Mouse (Mus musculus) ZHBTc4 (cell line): ENCODE measurements at regions not wholly inside any gene's neighbourhood (a gene's known extent, or its start where the extent isn't known, plus 50 kb on each side); places are given as distances from the start of the nearest gene placed in this dataset.

ENCODE experiments used
- DNase-seq: peaks from one replicate; pipeline ENCODE4 v3.0.0-alpha.2; 2011; ENCODE audit warnings: low read depth, low spot score

DNA sequence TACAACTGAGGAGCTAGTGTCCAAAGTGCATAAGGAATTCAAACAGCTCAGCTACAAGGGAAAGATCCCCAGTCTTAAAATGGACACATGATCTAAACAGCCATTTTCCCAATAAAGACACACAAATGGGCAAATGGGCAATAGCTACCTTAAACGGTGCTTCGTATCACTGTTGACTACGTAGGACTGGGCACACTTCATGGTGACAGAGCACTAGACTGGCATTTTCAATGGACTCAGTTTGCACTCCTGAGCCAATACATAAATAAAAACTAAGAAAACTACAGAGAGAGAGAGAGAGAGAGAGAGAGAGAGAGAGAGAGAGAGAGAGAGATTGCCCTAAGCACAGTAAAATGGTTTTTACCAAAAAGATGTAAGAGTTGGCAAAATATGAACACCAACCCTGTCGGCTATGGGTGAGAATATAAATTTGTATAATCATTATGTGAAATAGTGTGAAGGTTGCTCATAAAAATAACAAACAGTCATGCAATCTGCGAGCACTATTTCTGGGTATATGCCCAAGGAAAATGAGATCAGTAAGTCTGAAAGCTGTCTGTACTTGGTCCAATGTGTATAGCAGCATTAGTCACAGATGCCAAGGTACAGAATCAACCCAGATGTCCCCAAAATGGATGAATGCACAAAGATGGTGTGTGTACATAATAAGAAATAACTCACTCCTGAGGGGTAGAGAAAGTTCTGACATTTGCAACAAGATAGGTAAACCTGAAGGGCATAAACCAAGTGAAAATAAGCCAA, 312.9 kb upstream of the Clec14a start:
- no peak for DNase-seq

DNA sequence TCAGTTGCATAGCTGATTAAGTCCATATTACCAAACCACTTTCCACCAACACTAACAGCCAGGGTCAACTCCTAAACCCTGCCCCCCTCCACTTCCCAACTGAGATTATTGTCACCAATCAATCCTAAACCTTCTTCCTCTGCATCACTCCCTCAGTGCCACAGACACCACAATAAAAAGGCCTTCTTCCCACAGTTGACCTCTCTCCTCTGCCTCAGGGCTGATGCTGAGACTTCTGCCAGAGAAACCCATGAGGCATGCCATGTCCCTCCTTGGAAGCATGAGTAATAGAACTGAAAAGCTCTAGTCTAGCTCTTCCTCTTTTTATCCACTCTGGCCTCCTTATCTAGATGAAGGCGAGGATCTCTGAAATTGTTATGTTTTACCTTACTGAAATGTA, 300.0 kb upstream of the Clec14a start:
- DNase-seq, result no peak

DNA sequence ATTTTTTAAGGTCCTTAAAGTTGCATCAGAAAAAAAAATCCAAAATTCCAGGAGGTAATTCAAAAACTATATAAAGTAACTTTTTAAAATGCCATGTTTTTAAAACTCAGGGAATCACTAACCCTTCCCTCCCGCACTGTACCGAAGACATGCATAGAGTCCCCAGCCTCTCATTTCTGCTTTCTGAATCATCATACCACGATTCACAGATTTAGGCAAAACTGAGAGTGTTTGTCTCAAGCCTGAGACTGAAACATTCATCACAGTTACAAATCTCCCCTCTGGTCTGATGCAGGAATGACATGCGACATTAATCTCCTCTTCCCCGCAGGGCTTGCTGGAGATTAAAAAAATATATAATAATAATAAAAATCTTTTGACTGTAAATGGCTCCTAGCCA, 291.8 kb upstream of the Clec14a start:
- DNase-seq, result no peak

DNA sequence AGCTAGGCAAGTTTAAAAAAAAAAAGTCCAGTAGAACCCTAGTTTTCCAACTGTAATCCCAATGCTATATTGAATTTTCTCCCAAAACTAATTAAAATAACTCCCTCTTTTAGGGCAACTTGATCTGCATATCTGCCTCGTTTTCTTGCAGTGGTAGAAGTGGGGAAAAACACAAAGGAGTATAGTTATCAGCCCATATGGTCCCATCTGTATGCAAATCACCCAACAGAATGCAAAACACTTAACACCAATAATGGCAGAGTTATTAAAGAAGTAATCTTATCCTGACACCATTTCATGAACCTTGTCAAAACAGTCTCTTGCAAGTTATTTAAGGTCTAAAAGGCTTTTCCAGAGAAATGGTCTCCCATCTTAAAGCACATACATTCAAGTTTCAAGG, 290.7 kb upstream of the Clec14a start:
- no peak for DNase-seq

DNA sequence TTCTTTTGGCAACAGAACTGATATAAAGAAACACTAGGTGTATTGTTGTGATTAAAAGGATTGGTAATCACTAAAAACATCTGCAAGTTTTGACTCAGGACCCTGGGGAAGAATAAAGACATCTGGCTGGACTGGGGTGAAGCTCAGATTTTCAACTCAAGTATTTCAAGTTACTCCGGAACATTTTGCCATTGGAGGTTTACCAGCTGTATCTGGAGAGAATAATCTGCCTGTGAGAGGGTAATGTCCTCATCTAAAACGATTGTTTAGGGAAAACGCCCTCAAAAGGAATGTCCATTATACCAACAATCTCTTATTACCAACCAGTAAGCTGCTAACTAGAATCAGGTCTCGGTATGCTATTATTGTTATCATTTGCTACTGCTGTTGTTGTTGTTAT, 288.2 kb upstream of the Clec14a start:
- peak; percentile 17 for DNase-seq

DNA sequence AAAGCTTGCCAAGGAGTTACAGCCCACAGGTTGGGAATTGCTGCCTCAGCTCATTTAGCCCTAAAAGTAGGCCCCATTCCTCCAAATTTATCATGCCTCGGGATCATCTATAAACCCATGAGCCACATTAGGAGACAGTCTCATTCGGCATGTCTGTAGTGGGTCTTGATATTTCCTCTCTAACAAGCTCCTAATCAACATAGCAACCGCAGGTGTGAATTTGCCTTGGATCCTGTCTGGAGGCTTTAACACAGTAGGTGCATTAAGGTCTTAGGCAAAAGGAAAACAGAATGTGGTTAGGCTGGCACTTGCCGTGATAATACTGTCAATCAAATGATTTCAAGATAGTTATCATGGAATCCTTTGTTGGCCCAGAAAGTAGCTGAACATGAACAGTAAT, 287.7 kb upstream of the Clec14a start:
- no peak for DNase-seq

DNA sequence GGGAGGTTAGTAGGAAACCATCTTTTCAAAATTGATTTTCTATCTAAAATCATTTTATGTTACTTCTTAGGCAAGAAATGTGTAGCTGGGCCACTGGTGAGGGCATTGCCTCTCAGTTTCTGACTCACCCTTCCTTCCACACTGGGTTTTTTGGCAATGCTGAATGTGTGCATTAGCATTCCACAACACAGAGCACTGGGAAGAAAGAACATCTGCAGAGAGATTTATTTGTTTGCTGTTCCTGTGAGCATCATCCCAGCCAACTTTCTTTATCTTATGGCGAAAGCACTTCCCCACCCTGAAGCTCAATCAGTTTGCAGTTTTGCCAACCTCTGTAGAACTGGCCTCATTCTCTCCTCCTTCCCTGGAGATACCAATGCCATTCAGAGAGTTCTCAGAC, 287.0 kb upstream of the Clec14a start:
- no peak for DNase-seq

DNA sequence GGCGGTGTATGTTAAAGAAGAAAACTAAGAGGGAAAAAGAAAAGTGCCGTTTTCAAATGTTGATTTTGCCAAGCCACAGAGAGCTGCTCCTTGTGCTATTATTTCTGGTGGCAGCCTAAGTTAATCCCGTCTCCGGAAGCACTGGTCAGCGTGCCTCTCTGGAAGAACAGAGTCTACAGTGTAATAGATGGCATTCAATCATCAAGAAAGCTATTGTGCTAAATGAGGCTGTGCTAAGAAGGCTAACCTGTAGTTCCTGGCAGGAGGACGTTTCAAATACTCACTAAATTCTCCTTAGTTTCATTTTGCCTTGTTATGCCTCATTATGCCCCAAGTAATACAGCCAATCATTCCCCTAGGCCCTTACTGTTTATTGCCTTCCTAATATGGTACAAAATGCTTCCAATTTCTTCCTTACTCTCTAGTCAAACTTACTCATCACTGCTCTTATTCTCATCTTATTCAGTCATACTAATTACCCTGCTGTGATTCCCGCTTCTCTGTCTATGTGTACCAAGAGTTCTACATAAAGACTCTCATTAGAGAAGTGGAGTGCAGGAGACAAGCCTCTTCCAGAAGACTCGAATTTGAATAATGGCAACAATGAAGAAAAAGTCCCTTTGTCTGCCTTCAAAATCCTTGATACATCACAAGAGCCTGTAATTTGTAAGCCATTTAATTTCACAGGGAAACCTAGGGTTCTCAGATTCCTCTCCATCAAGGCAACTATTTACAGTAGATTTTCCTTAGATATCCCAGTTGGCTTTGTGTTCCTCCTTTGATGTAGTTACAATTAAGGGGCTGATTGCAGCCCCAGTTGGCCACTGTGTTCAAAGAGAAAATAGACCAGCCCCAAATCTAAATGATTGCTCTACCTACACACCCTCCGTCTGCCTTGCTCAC, 282.0 kb upstream of the Clec14a start:
- peak; percentile 74 for DNase-seq

DNA sequence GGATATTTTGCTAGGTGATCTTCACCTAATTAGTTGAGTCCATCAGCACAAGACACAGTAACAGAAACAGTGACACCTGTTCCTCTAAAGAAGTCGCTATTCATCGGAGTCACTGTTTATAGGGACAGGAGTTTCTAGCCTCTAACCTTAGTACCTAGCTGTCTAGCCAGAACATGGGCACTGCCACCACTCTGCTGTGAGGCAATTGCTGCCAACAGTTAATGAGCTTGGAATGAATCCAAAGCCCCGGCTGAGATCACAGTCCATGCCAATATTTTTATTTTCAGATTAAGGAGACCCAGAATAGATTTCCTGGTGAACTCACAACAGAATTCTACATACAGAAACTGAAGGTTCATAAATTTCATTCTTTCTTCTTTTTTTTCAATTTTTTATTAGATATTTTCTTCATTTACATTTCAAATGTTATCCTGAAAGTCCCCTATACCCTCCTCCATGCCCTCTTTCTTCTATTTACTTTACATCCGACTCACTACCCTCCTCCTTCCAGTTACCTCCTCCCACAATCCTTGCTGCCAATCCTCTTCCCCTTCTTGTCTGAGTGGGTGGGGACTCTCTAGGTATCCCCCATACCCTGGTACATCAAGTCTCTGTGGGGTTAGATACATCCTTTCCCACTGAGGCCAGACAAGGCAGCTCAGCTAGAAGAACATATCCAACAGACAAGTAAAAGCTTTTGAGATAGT, 276.9 kb upstream of the Clec14a start:
- DNase-seq, result no peak

DNA sequence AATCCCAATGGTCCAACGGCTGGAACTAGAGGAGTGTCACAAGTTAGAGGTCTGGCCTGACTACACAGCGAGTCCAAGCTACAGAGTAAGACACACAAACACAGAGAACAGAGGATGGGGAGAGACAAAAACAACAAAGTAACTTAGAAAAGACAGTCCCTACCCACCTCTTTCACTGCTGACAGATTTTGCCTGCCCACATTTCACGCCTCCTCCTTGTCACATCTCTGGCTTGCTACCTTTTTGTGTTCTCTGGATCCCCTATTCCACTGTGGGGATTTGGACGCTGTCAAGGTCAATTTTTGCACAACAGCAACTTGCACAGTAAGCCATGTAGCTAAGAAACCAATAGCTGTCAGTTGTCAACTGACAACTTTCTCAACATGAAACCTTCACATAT, 275.8 kb upstream of the Clec14a start:
- no peak for DNase-seq

DNA sequence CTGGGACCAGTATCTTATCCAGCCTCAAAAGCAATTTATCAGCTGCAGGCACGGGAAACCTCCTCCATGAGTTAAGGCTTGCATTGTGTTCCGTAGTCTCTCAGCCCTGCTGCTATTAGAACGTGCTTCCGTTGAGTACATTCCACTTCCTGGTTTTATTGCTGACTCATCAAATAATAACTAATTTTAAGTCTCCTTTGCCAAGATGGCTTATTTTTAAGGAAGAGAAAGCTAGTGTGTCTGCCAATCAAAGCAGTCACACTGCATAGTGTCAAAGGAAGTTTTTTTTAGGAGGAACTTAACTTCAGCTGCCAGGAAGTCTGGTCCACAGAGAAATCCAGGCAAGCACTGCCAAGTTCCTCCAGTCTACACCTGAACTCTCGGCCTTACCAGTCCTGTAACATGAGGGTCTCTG, 269.2 kb upstream of the Clec14a start:
- no peak for DNase-seq

DNA sequence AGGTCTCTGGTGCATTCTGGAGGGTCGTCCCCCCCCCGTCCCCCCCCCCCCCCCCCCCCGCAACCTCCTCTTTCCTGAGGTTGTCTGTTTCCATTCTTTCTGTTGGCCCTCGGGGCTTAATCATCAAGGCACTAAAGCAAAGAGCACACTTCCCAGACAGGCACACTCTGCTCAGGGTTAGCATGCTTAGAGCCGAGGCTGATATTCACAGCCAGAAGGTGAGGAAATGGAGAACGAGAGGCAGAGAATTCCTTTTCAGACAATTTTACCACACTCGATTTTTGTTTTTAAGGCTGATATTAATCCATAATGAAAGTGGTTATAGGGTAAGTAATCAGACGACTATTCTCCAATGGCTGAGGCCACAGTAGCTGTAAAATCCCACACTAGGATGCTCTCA, 268.7 kb upstream of the Clec14a start:
- DNase-seq, result no peak

DNA sequence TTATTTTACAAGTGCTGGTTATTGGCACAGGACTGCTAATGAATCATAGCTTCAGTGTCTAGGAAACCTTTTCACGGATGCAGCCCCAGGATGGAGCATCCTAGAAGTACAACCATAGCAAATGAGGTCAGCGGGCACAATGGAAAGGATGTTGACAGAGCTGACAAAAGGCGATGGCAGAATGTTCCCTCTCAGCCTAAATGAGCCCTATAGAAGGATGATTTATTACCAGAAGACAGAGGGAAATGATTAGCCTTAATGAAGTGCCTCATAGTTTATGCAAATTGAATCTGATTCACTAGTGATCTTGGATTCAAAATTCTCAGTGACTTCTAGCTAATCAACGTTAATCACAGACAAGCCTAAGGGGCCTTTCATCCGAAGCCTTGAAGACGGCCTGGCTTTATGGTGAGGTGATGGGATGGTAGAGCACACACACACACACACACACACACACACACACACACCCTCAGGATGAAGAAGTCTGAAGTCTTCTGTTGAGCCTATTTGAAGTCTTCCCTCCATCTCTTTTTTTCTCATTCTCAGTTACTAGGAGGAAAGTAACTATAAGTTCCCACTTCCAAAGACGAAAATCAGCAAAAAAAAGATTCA, 267.4 kb upstream of the Clec14a start:
- DNase-seq, result no peak

DNA sequence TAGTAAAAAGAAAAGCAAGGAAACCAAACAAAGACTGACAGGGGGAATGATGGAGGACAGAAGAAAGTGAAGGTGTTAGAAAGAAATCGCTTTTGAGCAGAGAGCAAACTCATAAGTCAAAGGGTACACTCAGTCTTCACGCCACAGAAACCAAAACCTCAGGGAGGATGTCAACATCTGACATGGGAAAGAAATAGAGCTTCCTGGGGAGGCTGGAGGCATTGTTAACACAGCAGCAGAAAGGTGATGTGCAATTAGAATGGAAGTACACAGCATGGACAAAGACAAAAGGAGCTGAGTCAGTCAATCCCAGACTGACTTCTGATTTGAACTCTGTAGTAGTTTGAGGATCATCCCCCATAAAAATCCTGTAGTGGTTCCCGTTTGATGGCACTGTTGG, 261.2 kb upstream of the Clec14a start:
- DNase-seq, result no peak

DNA sequence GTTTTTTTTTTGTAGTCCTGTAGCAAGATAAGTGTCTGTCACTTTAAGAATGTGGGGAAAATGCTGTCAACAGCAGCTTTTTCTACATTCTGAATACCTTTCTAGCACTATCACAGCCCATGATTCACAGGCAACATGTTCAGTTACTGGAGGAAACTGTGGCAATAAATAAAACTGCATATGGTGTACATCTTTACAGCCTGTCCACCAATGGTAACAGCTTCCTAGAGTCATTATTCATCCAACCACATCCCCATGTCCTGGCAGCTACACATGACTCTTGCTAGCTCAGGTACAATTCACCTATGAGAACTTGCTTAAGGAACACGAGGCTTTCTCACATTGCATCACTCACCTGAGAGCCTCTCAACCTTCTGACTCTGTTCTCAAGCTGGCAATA, 247.7 kb upstream of the Clec14a start:
- DNase-seq, result no peak

DNA sequence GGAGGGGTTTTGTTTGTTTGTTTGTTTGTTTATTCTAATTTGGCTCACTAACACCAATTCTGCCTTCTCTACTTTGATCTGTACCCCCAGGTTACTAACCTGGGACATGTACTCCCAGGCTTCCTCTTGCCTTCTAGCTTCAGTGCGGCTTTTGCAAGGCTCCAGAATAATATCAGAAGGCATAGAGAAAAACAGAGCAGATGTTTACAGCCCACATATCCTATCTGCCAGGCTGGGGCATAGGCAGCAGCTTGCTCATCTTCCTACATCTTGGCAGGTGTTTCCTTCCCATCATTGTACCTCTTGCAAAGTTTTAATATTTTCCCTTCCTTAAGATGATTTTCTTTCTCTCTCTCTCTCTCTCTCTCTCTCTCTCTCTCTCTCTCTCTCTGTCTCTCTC, 244.9 kb upstream of the Clec14a start:
- no peak for DNase-seq

DNA sequence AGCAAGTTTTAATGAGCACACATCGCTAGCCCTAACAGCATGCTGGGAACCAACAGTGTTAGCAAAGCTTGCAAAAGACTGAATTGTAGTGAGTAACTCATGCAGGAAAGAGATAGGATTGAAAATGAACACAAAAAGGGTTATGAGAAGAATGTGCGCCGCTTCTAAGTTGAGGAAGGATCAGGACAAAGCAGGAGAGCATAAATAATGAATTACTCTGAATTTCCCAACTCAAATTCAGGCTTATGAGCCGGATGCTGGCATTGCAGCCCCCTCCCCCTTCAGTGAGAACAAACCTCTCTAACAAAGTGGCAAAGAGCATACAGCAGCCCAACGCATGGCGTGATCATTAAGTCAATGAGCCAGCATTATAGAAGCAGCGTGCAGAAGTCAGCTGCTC, 243.6 kb upstream of the Clec14a start:
- no peak for DNase-seq

DNA sequence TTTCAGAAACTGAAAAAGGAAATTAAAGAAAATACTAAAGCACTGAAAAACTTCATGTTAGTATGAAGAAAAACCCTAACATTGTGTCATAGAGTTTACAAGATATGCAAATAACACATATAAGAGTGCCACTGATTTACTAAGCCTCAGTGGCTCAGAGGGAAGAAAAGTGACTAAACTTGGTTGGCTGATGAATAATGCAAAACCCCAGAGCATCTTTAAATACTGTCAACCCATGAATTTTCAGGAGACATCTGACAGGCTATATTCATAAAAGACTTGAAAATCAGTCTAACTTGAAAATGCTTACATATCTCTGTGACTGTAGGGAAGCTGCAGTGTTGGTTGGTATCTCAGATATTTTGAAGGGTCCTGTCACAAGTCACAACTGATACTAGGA, 235.2 kb upstream of the Clec14a start:
- DNase-seq, result no peak

DNA sequence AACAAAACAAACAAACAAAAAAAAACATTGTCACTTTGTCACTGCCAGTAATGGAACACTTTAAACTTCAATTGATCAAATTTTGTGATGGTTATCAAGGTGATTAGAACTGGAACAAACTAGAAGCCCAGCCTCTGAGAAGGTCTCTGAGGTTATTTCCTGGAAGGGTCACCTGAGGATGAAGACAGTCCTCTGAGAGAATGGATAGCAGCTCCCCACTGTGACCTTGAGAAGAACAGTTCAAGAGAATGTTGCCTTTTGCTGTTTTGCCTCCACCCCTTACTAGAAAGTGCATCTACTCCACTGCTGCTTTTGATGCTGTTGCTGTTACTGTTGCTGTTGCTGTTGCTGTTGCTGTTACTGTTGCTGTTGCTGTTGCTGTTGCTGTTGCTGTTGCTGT, 205.1 kb upstream of the Clec14a start:
- peak; percentile 67 for DNase-seq

DNA sequence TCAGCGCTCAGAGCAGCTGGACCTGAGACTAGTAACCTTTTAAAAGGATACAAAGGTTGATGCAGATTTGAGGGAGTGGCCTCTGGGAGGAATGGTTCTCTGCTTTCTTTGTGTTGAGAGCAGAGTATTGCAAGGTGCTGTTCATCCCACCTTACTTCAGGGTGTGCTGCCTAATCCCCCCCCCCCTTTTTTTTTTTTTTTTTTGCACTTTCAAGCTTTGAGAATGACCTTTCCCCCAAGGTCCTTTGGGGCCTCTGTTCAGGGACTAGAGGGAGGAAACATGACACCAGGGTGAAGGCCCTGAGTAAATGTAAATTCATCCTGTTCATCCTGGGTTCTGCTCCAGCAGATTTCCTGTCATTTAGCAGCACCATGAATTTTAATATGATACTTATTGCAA, 204.4 kb upstream of the Clec14a start:
- DNase-seq, result peak; percentile 86

DNA sequence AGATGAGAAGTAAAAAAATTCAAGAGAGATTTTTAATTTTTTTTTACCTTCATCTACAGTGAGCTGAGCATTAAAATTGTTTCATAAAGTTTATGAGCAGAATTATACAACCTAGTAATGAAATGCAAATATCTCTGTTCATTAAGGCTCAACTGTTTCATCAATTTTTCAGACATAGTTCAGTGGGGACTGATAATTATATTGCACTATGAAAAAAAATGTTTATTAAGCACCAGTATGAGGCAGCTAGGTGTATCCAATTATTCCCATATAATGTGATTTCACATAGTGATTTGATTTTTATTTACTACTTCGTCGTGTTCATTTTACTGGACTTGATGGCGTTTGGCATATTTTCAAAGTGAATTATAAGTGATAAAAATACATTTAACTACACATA, 191.4 kb upstream of the Clec14a start:
- no peak for DNase-seq

DNA sequence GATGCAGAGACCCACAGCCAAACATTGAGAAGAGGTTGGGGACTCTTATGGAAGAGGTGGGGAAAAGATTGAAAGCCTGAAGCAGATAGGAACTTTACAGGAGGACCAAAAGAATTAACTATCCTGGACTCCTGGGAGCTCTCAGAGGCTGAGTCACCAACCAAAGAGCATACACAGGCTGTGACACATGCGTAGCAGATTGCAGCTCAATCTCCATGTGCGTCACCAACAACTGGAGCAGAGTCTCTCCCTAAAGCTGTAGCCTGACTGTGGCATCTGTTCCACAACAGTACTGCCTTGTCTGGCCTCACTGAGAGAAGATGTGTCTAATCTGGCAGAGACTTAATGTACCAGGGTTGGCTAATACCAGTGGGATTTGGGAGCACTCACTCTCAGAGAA, 185.7 kb upstream of the Clec14a start:
- no peak for DNase-seq
